Mouse (Mus musculus) MEL-GATA-1-ER (cell line): ENCODE data around the gene Cfap43.

Experiments
- DNase-seq: peaks from one replicate; pipeline ENCODE4 v3.0.0-alpha.2; 2012; ENCODE audit warnings: low read depth; ENCODE audit errors: extremely low read depth

The Cfap43 gene

GRCm38 (mm10) chr19:47919126-47919965 lies at the start of gene Cfap43, which contains the start of gene Itprip:
Gene Cfap43, minus strand, starts transcription at chr19:47919287.
Gene Itprip, minus strand, starts transcription at chr19:47919299.
- peak; percentile 86 for DNase-seq

- no peak for DNase-seq
Observed at GRCm38 (mm10) chr19:47958181-47958580, 39.1 kb upstream of the Cfap43 start.

- DNase-seq: no peak
Observed at GRCm38 (mm10) chr19:47953169-47953568, 34.1 kb upstream of the Cfap43 start.

GRCm38 (mm10) chr19:47950946-47951345 lies 31.9 kb upstream of the Cfap43 start:
- DNase-seq: no peak

- DNase-seq: no peak
Observed at GRCm38 (mm10) chr19:47946821-47947465, 27.9 kb upstream of the Cfap43 start.

- DNase-seq: no peak
Observed at GRCm38 (mm10) chr19:47939361-47939760, 20.3 kb upstream of the Cfap43 start.

- DNase-seq: no peak
Observed at GRCm38 (mm10) chr19:47937443-47938406, 18.6 kb upstream of the Cfap43 start, which contains the start of gene Cfap58. Gene Cfap58, plus strand, starts transcription at chr19:47937675.

- no peak for DNase-seq
Observed at GRCm38 (mm10) chr19:47936938-47937337, 17.9 kb upstream of the Cfap43 start.

GRCm38 (mm10) chr19:47936490-47936889 lies 17.4 kb upstream of the Cfap43 start:
- DNase-seq: no peak

GRCm38 (mm10) chr19:47935530-47935929 lies 16.4 kb upstream of the Cfap43 start:
- no peak for DNase-seq

GRCm38 (mm10) chr19:47934636-47935238 lies 15.7 kb upstream of the Cfap43 start:
- no peak for DNase-seq

- no peak for DNase-seq
Observed at GRCm38 (mm10) chr19:47934146-47934545, 15.1 kb upstream of the Cfap43 start.

GRCm38 (mm10) chr19:47931982-47932638 lies 13.0 kb upstream of the Cfap43 start:
- no peak for DNase-seq

GRCm38 (mm10) chr19:47929043-47929442 lies 10.0 kb upstream of the Cfap43 start:
- DNase-seq: no peak

- no peak for DNase-seq
Observed at GRCm38 (mm10) chr19:47927032-47927431, 7.9 kb upstream of the Cfap43 start.

GRCm38 (mm10) chr19:47925819-47926218 lies 6.7 kb upstream of the Cfap43 start:
- no peak for DNase-seq

- DNase-seq: no peak
Observed at GRCm38 (mm10) chr19:47919966-47920375, 884 bp upstream of the Cfap43 start.

GRCm38 (mm10) chr19:47918455-47919101 lies 509 bp downstream of the Cfap43 start:
- DNase-seq: peak; percentile 86

GRCm38 (mm10) chr19:47918016-47918415 lies 1.1 kb downstream of the Cfap43 start:
- no peak for DNase-seq

- no peak for DNase-seq
Observed at GRCm38 (mm10) chr19:47917396-47917795, 1.7 kb downstream of the Cfap43 start.
